20 mouse cellular contexts compared by ENCODE assay signal in the genomic region with DNA sequence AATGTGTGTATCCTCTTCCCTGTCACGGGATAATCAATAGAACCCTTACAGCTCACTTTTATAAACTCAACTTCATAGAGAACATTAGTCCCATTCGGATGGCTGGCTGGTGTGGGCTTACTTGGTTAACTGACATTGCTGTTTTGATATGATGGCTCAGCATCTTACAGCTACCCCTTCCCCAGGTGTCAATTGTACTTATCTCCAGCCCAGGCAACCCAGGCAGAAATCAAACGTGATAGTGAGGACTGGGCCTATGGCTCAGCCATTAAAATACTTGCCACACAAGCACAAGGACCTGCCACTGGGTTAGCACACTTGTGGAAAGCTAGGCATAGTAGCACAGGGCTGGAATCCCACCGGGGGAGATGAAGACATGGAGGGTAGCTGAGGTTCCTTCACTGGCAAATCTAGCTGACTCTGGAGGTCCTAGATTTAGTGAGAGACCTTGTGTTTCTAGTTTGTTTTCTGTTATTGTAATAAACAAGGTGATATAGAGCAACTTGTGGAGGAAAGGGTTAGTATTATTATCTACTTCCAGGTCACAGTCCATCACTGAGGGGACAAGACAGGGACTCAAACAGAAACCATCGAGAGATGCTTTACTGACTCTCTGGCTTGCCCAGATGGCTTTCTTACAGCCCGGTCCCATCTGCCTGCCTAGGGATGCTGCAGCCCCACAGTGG.
A peak's percentile ranks its signal among the peaks of the same experiment; 100 is the strongest.
DNase-seq lines count a peak whose midpoint lies in the region; ATAC-seq and TF ChIP-seq lines count a peak whose summit lies in the region.
"Had no signal": no experiment of that assay in that cellular context is flagged by ENCODE, and none has a peak within 500 bp of the region (broad histone marks: within the 10 kb centered on the region; RNA-seq: fewer than 3 reads in every experiment).

No protein-coding gene starts in this region.

- no peaks in the 10 kb centered on the region for H3K9me3 ChIP-seq in midbrain, embryonic 11.5 days (ENCODE audit: control insufficient read depth, low read length)
- H3K9me3 ChIP-seq in midbrain, embryonic 16.5 days (replicated peaks; ENCODE audit: control insufficient read depth, low read length, poor library complexity, severe bottlenecking): no peaks in the 10 kb centered on the region
- H3K9me3 ChIP-seq: embryonic facial prominence, embryonic 10.5 days; forebrain, embryonic 13.5 days; heart, embryonic 10.5 days; hindbrain, embryonic 13.5 days had no signal

- H3K36me3 ChIP-seq in midbrain, embryonic 11.5 days (ENCODE audit: control insufficient read depth, insufficient read depth, low read length): no peaks in the 10 kb centered on the region
- H3K36me3 ChIP-seq in midbrain, embryonic 16.5 days (ENCODE audit: control insufficient read depth, insufficient read depth, low read length): no peaks in the 10 kb centered on the region
- no peaks in the 10 kb centered on the region for H3K36me3 ChIP-seq in small intestine, adult 2 months (ENCODE audit: control insufficient read depth, insufficient read depth, low read length)
- H3K36me3 ChIP-seq: embryonic facial prominence, embryonic 10.5 days; heart, embryonic 10.5 days; hindbrain, embryonic 13.5 days had no signal

- no peak for TF ChIP-seq CTCF in small intestine, adult 2 months (IDR thresholded peaks at IDR 0.05; ENCODE audit: extremely low read depth, insufficient read length, insufficient replicate concordance, low read depth, low read length)

- no peak for ATAC-seq in midbrain, embryonic 11.5 days (ENCODE audit: low FRiP score)
- no peak for ATAC-seq in midbrain, embryonic 16.5 days
- no peak for ATAC-seq in CD4-positive, CD25-positive, alpha-beta regulatory T cell, adult 4 months
- ATAC-seq: forebrain, embryonic 13.5 days; forebrain, postnatal 0 days; hindbrain, postnatal 0 days had no signal

- H3K4me3 ChIP-seq in midbrain, embryonic 11.5 days (ENCODE audit: low read depth, low read length): no peak overlapping the region
- no peak overlapping the region for H3K4me3 ChIP-seq in midbrain, embryonic 16.5 days (ENCODE audit: low read depth, low read length)
- no peak overlapping the region for H3K4me3 ChIP-seq in small intestine, adult 2 months (ENCODE audit: low read depth, low read length)
- H3K4me3 ChIP-seq: embryonic facial prominence, embryonic 10.5 days; forebrain, embryonic 13.5 days; gastrocnemius, adult 2 months; heart, embryonic 10.5 days; hindbrain, embryonic 13.5 days had no signal

- H3K4me1 ChIP-seq in midbrain, embryonic 11.5 days (ENCODE audit: control insufficient read depth, insufficient read depth, low read length): no peaks in the 10 kb centered on the region
- H3K4me1 ChIP-seq in midbrain, embryonic 16.5 days (ENCODE audit: control insufficient read depth, insufficient read depth, low read length): no peaks in the 10 kb centered on the region
- peaks cover 43% of the 10 kb centered on the region for H3K4me1 ChIP-seq in small intestine, adult 2 months (ENCODE audit: control insufficient read depth, insufficient read depth, insufficient read length, low read length)
- H3K4me1 ChIP-seq: forebrain, embryonic 13.5 days; hindbrain, embryonic 13.5 days had no signal

- H3K9ac ChIP-seq in midbrain, embryonic 11.5 days (ENCODE audit: low read length): no peak overlapping the region
- no peak overlapping the region for H3K9ac ChIP-seq in midbrain, embryonic 16.5 days (ENCODE audit: low read depth, low read length)
- H3K9ac ChIP-seq: forebrain, embryonic 13.5 days; forebrain, postnatal 0 days; hindbrain, embryonic 13.5 days had no signal

- no peaks in the 10 kb centered on the region for H3K27me3 ChIP-seq in midbrain, embryonic 11.5 days (ENCODE audit: control insufficient read depth, insufficient read depth, low read length)
- H3K27me3 ChIP-seq in midbrain, embryonic 16.5 days (ENCODE audit: control insufficient read depth, insufficient read depth, low read depth, low read length): no peaks in the 10 kb centered on the region
- H3K27me3 ChIP-seq in small intestine, adult 2 months (ENCODE audit: control insufficient read depth, insufficient read depth, low read length): no peaks in the 10 kb centered on the region
- H3K27me3 ChIP-seq: forebrain, embryonic 13.5 days; hindbrain, embryonic 13.5 days had no signal

- no peak overlapping the region for H3K27ac ChIP-seq in midbrain, embryonic 11.5 days (ENCODE audit: low read depth, low read length)
- no peak overlapping the region for H3K27ac ChIP-seq in midbrain, embryonic 16.5 days (ENCODE audit: low read length)
- peak overlapping the region; percentile 85 for H3K27ac ChIP-seq in small intestine, adult 2 months (ENCODE audit: insufficient read depth, low read depth, low read length)
- H3K27ac ChIP-seq: embryonic facial prominence, embryonic 10.5 days; forebrain, embryonic 13.5 days; gastrocnemius, adult 2 months; heart, embryonic 10.5 days; hindbrain, embryonic 13.5 days; hindbrain, postnatal 0 days had no signal

- DNase-seq in heart, adult 11 months: peak; percentile 80
- DNase-seq in heart, postnatal 4 days: no peak
- DNase-seq in midbrain, embryonic 11.5 days (ENCODE audit: low spot score, missing footprints): peak; percentile 57
- DNase-seq in adipocyte (ENCODE audit: low spot score): no peak
- DNase-seq: adrenal gland, adult 8-10 months; adrenal gland, postnatal 36 days; cerebellum, adult 2 months; forebrain, postnatal 0 days; gastrocnemius, adult 2 months; gastrocnemius, postnatal 25 days; heart, adult 18-20 months; heart, postnatal 10 days had no signal

- H3K4me2 ChIP-seq in midbrain, embryonic 11.5 days: no peak overlapping the region
- H3K4me2 ChIP-seq in midbrain, embryonic 16.5 days (ENCODE audit: low read length): no peak overlapping the region
- H3K4me2 ChIP-seq: forebrain, embryonic 13.5 days; hindbrain, embryonic 13.5 days had no signal

- TF ChIP-seq POLR2A in small intestine, adult 2 months (IDR thresholded peaks at IDR 0.05; ENCODE audit: low read depth, low read length): no peak

- WGBS in midbrain, embryonic 11.5 days: 84% methylated on average over 6 of the region's 6 CpGs
- WGBS in midbrain, embryonic 16.5 days: 89% methylated on average over 6 of the region's 6 CpGs
- 58% methylated on average over 6 of the region's 6 CpGs for WGBS in small intestine, adult 2 months

Comparison
In these comparisons a context has a peak if more than half of its experiments do, and no peak if none do; other contexts are left out.
1. DNase-seq: peak in heart, adult 11 months (single experiment) and midbrain, embryonic 11.5 days (single experiment); none in heart, postnatal 4 days (single experiment) and adipocyte (single experiment).